Mouse (Mus musculus) small intestine, adult 2 months (tissue): ENCODE results near the gene Ctnnbl1. TPM values are rescaled to one million over a fixed set of nuclear protein-coding genes. Genes with fewer than 3 reads are reported as not detected.

ENCODE experiments used
- H3K27ac ChIP-seq: fragments of 200-500 bp; 2 replicates; pipeline ENCODE4 v1.5.1; 2012; ENCODE audit warnings: low read depth, low read length, control low read depth, inconsistent platforms; ENCODE audit not compliant: insufficient read depth
- H3K27me3 ChIP-seq: fragments of 200-500 bp; 2 replicates; pipeline ENCODE4 v1.6.1; 2012; ENCODE audit warnings: mild to moderate bottlenecking, moderate library complexity, low read length, inconsistent platforms; ENCODE audit not compliant: control insufficient read depth, insufficient read depth
- H3K36me3 ChIP-seq: fragments of 200-500 bp; 2 replicates; pipeline ENCODE4 v1.6.1; 2012; ENCODE audit warnings: mild to moderate bottlenecking, low read length, control low read depth, inconsistent platforms; ENCODE audit not compliant: control insufficient read depth, insufficient read depth
- H3K4me1 ChIP-seq: fragments of 200-500 bp; 2 replicates; pipeline ENCODE4 v1.6.1; 2012; ENCODE audit warnings: low read length, inconsistent platforms, mixed read lengths; ENCODE audit not compliant: control insufficient read depth, insufficient read depth, insufficient read length
- H3K4me3 ChIP-seq: fragments of 200-500 bp; 2 replicates; pipeline ENCODE4 v1.5.1; 2012; ENCODE audit warnings: low read depth, mild to moderate bottlenecking, control low read depth, inconsistent platforms, low read length, moderate library complexity
- CTCF ChIP-seq: fragments of 200-500 bp; IDR thresholded peaks from 2 replicates; pipeline ENCODE4 v1.5.1; 2012; ENCODE audit warnings: low read depth, mild to moderate bottlenecking, control low read depth, inconsistent platforms, low read length, moderate library complexity, mixed read lengths; ENCODE audit not compliant: insufficient replicate concordance, insufficient read length; ENCODE audit errors: extremely low read depth
- POLR2A ChIP-seq: fragments of 200-500 bp; IDR thresholded peaks from 2 replicates; pipeline ENCODE4 v1.6.1; 2012; ENCODE audit warnings: low read depth, mild to moderate bottlenecking, control low read depth, inconsistent platforms, low read length, moderate library complexity
- WGBS: fragments of 180-500 bp; shearing (Covaris S2); methylation state at CpG from one replicate; pipeline ENCODE4 v1.1.7; 2018; 5-methylcytosine and 5-hydroxymethylcytosine counted together
- polyA plus RNA-seq: library from polyadenylated mRNA; depleted of rRNA; stranded (reverse); fragments of >200 nt; gene quantifications from 2 replicates; pipeline ENCODE4 v1.2.3, GENCODE M21; 2012

The Ctnnbl1 gene
- polyA plus RNA-seq, 1 experiment = 17.2 TPM

DNA sequence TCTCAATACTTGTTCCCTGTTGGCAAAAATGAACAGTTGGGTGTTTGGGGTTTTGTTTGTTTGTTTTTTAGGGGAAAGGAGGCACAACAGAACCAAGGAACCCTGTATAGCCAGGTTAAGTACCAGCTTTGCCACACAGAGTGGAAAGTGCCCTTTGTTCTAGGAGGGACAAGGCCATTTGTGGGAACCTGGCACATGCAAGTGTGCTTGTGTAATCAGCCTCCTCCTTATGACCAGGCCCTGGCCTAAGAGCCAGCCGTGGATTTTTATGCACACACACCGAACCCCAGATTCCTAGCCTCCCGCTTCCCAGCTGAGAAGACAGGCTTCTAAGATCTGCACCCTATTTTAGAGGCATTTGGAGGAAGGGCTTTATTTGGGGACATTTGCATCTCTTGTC is 140.2 kb downstream of the Ctnnbl1 start:
- no peaks in the 10 kb centered on the region for H3K4me1 ChIP-seq
- H3K27ac ChIP-seq = no peak overlapping the region
- H3K4me3 ChIP-seq = no peak overlapping the region
- no peaks in the 10 kb centered on the region for H3K27me3 ChIP-seq
- no peaks in the 10 kb centered on the region; the same call in 1 of the 2 replicates for H3K36me3 ChIP-seq
- TF ChIP-seq CTCF (no peak), POLR2A (no peak)
- 72% methylated on average over 3 of the region's 3 CpGs for WGBS

DNA sequence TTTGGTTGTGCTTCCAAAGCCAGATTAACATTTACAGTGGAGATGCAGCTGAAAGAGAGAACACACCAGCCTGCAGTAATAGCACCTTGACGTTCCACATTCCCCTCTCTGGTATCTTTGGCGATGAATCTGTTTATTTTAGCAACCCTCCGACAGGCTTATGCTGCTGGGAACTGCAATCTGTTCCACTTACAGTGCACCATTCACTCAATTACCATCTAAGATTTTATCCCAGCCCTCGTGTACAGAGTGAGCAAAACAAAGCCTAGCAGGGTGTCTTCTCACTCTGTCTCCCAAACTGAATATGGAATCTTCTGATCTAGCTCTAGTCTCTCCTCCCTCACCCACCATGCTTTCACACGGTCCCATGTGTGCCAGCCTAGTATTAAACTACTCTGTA is 140.8 kb downstream of the Ctnnbl1 start:
- Histone ChIP-seq H3K4me1 (no peaks in the 10 kb centered on the region), H3K4me3 (no peak overlapping the region), H3K36me3 (no peaks in the 10 kb centered on the region), H3K27me3 (no peaks in the 10 kb centered on the region), H3K27ac (no peak overlapping the region)
- TF ChIP-seq CTCF = no peak
- no peak for TF ChIP-seq POLR2A
- 65% methylated on average over 5 of the region's 5 CpGs for WGBS

- no peak overlapping the region for H3K27ac ChIP-seq
- H3K4me1 ChIP-seq = no peaks in the 10 kb centered on the region
- no peak for TF ChIP-seq CTCF
- TF ChIP-seq POLR2A = no peak
- H3K27me3 ChIP-seq = no peaks in the 10 kb centered on the region
- no peak overlapping the region for H3K4me3 ChIP-seq
- WGBS = 61% methylated on average over 11 of the region's 11 CpGs
- peaks cover 15% of the 10 kb centered on the region; the same call in 1 of the 2 replicates for H3K36me3 ChIP-seq
Measured at GRCm38 (mm10) chr2:157881939-157882338, 144.7 kb downstream of the Ctnnbl1 start.

DNA sequence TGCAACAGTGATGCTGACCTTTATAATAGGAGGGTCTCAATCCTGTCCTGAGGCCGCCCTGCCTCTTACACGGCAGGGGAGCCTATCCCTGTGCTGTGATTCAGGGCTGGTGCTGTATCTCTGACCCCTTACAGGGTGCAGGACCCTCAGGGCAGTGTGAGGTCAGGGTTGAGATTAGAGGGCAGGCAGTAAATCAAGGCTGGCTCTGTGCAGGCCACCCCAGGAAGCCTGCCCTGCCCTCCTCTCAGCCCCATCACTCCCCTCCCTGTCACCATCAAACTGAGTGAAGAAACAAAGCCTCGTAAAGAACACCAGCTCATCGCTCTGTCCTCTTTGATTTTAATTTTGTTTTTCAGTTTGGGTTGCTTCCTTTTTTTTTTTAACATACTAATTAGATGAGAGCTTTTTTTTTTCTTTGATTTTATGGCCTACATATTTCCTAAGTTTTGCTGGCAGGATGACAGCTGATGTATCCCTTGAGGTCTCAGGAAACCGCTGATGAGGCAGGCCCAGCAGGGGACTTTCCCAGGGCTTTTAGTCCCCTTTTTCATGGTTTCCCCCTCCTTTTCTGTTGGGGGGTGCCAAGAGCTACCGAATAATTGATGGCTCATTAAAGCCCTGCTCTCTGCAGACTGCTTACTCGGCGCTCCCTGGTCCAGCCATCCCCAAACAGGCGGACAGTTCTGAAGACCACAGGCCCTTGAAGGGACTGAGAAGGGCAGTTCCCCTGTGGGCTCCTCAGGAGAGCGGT is 150.2 kb downstream of the Ctnnbl1 start:
- Histone ChIP-seq H3K27me3 (no peaks in the 10 kb centered on the region), H3K27ac (no peak overlapping the region), H3K36me3 (peaks cover 17% of the 10 kb centered on the region; the same call in 1 of the 2 replicates), H3K4me1 (no peaks in the 10 kb centered on the region), H3K4me3 (no peak overlapping the region)
- TF ChIP-seq POLR2A (no peak), CTCF (no peak)
- WGBS = 69% methylated on average over 10 of the region's 10 CpGs

- Histone ChIP-seq H3K4me1 (no peaks in the 10 kb centered on the region), H3K27me3 (no peaks in the 10 kb centered on the region), H3K4me3 (no peak overlapping the region), H3K36me3 (peaks cover 4% of the 10 kb centered on the region; the same call in 1 of the 2 replicates), H3K27ac (no peak overlapping the region)
- TF ChIP-seq POLR2A = no peak
- no peak for TF ChIP-seq CTCF
- 76% methylated on average over 6 of the region's 6 CpGs for WGBS
Measured at GRCm38 (mm10) chr2:157891166-157891565, 154.0 kb downstream of the Ctnnbl1 start.

DNA sequence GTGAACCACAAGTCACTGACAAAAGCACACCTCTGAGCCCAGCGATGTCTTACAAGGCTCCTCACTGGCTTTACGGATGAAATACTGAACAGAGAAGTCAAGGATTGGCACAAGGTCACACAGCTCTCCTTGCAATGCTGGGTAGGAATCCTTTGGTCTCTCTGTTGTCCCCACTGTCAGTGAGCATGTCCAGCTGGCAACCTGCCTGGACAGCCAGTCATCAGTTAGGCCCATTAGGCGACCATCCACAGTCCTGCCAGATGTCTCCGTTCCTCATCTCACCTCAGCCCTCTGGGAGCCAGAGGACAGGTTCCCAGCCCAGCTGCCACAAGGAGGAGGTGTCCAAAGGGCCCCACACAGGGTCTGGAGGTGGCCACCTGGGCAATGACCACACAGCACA is 159.9 kb downstream of the Ctnnbl1 start:
- WGBS = 73% methylated on average over 4 of the region's 4 CpGs
- Histone ChIP-seq H3K27me3 (no peaks in the 10 kb centered on the region), H3K36me3 (no peaks in the 10 kb centered on the region), H3K4me3 (no peak overlapping the region), H3K27ac (no peak overlapping the region), H3K4me1 (no peaks in the 10 kb centered on the region)
- TF ChIP-seq POLR2A (no peak), CTCF (no peak)

DNA sequence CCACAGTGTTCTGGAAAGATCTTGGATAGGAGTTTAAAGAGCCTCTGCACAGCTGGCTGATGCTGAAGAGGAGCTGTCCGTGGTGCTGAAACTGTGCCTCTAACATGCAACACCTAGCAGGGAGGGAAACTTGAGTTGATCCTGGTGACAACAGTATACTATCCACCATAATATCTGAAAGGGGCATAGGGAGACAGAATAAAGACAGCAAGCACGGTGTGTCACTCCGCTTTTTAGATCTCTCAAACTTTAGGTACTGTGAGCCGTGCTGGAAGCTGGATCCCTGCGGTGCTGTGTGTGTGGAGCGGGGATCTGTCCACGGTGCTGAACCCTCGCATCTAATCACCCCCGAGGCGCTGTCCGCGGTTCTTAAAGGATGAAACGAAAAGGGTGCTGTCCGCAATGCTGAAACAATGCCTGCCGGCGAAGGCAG is 176.0 kb downstream of the Ctnnbl1 start:
- H3K27me3 ChIP-seq = peaks cover 13% of the 10 kb centered on the region
- no peak overlapping the region for H3K4me3 ChIP-seq
- H3K27ac ChIP-seq = no peak overlapping the region
- no peak for TF ChIP-seq CTCF
- TF ChIP-seq POLR2A = no peak
- H3K36me3 ChIP-seq = no peaks in the 10 kb centered on the region
- 2% methylated on average over 16 of the region's 16 CpGs for WGBS
- H3K4me1 ChIP-seq = peaks cover 5% of the 10 kb centered on the region; the same call in 1 of the 2 replicates
